Mouse (Mus musculus) testis, postnatal 10 days (tissue): ENCODE data around the gene 5730522E02Rik.

Source experiments
- DNase-seq: peaks from one replicate; pipeline ENCODE4 v3.0.0; 2021; ENCODE audit warnings: low spot score

5730522E02Rik gene

DNA sequence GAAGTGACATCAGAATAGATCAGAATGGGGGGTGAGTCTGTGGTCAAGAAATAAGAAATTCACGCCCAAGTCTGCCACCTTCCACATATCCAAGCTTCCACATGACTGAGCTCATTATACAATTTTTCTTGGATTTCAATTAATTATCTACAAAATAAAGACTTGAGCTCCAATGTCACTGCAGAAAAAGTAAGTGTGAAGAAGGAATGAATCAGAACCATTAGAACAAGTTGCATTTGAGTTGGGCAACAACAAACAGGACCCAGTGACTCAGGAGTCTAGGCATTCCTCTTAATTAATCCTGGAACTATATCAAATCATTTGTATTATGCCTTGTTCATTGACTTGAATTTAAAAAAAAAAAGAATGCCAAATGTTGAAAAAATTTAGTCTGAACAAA is 422.9 kb downstream of the 5730522E02Rik start:
- no peak for DNase-seq

DNA sequence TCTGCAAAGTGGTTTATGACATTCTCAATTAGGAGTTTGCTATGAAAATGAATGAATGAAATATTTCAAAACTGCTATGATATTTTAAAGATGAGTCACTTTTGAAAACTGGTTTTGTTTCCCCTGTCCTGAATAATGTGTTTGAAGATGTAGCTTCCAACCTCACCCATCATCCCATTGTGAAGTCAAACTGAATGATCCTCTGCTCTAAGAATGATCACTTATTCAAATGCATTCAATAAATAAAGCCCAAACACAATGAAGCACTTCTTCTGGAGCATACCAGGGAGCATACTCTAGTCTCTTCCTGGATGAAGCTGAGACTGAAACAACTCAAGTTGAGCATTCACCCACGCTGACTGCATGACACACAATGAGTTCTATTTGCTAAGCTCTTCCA is 438.3 kb downstream of the 5730522E02Rik start:
- DNase-seq = no peak

DNA sequence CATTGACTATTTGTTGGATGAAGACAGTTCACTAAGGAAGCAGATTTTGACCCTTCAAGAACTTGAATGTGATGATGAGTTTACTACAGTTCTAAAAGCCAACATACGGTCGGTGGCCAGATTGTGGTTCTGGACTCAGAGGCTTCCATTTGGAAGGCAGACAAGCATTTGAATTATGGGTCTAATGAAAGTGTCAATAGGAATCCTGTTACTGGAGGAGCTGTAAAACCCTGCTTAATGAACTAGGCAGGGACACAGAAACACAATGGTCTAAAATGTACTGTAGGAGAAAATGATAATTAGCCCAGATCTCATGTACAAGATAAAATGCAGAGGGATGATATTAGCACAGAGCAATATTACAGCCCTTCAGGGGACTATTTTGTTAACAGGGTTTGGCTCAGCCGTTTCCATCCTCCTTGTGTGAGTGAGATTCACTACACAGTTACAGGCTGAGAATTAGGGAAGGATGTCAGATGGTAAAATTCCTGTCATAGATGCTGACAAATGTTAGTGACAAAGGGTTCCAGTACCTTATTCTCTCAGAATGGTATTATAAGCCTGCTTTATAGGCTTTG is 439.5 kb downstream of the 5730522E02Rik start:
- no peak for DNase-seq

DNA sequence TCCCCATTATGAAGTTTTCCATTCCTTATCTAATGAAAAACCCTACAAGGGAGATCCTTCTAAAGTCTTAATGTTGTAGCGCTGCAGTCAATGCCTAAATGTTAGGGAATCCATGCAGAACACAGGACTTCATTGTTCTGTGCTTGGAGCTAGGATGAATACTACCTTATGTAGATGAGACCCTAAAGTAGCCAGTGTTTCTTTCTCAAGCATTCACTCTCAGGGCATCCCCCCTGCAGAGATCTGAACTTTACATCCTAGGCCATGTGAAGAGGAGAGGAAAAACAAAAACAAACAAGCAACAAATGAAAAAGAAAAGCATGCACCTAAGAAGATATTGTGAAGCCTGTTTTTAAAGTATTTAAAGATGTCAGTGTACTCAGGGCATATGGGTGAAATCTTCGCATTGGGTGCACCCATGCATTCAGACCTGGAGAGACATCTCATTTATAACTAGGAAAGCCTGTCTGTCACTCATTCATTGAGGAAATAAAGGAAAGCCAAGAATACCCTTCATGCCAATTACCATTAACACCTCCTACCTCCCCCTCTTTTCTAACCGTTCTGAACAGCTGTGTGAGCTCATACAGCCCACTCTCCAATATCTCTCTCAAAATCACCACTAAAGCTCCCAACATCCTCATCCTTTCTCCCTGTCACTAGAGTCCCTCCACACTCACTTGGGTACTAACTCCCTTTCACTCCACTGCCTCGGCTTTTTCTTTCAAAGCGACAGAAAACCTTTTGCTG is 442.8 kb downstream of the 5730522E02Rik start:
- DNase-seq = no peak

DNA sequence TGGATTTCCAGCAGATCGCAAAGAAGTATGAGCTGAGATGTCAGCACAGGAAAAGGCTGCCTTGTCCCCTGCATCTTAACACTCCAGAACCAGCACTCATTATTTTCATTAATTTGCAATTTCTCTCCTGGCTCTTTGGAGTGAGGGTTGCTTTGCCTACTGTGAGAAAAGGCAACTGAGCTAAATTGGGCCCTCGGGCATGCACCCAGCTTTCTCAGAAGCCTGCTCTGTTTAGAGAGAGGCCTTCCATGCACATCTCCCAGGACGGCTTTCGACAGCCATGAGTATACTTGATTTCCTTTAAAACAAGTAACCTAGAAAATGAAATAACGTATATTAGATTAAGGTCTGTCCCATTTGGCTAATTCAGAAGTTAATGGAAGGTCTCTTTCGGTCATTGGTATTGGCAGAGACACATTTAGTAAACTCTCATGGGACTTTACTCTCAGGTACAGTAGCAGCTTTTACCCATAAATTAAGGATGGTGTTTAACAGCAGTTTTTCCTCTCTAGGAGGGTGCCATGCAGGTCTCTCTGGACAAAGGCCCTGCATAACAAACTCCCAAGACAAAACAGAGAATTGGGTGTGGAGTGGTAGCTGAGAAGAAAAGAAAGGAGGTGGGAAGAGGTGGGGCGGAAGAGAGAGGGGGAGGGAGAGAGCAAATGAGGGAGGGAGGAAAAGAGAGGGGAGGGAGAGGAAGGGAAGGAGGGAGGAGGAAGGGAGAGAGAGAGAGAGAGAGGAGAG is 457.2 kb downstream of the 5730522E02Rik start:
- no peak for DNase-seq

DNA sequence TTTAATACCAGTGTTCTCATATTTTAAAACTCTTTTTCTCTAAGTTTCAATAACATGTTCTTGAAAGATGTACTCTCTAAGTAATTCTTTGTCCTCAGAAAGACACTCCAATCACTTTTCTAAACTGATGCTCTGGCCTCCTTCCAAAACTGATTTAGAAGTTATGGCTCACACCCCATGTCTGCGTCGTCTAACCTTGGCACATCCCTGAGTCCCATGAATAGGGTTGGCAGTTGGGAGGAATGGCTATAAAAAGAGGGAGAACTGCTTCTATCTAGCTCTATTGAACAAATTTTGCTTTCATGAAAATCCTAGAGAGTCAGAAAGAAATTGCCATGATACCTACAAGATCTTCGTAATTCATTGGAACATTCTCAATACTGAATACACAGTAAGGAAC is 458.1 kb downstream of the 5730522E02Rik start:
- no peak for DNase-seq

DNA sequence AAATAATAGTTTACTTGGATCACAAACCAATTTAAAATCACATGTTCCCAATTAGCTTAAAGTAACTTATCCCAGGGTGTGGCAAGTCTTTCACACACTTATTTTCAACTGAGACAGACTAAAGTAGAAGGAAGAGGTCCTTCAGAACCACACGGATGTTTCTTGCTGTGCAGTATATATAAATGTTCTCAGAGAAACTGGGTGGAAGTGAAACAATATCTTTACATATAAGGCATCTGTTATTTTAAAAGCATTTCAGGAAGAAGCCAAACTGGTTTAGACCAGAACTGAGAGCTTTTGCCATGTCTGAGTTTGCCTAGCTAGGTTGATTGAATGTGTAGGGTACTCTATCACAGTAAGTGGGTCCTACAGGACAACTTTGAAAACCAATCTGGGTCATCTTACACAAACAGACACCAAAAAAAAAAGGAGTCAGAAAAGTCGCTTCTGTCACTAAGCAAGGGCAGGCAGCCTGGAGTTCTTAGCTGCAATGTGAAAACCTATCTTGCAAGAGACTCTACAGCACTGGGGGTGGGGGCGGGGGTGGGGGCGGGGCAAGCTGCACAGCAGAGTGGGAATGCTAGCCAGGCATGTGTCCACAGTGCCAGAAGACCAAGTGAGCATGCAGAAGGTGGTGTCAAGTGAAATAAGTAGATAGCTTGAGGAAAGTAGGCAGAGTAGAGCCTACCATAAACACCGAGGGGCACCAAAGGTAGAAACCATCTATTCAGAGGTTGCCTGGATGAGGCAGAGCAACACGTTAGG is 463.3 kb downstream of the 5730522E02Rik start:
- no peak for DNase-seq

DNA sequence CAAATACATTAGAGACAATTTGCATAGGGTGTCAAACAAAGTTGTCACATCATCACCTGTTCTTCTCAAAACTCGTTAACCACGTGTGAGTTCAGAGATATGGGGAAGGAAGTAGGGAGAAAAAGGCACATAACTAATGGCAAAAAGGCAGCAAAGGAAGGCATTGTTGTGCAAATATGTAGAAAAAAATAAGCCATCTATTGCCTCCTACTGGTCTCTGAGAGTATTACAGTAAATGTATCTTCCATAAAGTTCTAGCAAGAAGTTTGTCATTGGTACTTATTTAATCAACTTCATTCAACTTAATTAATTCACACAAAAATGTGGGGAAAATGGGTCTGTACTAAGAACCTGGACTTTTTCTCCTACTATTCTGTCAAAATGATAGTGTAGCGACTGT is 466.9 kb downstream of the 5730522E02Rik start:
- DNase-seq = no peak

DNA sequence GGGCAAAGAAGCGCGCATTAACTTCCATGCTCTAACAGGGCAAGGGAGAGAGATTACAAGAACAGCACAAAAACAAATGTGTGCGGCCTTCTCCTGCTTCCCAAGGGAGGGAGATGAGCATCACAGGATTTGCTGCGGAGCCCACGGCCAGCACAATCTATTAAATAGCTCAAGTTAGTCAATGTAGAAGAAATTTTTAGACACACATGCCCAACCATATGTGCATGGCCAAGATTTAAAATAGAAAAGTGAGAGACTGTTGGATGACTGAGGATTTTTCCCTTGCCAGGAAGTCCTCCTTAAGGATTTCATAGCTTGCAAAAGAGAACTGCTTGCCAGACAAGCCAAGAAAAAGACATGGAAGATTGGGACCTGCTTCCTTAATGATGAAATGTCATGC is 473.3 kb downstream of the 5730522E02Rik start:
- no peak for DNase-seq

DNA sequence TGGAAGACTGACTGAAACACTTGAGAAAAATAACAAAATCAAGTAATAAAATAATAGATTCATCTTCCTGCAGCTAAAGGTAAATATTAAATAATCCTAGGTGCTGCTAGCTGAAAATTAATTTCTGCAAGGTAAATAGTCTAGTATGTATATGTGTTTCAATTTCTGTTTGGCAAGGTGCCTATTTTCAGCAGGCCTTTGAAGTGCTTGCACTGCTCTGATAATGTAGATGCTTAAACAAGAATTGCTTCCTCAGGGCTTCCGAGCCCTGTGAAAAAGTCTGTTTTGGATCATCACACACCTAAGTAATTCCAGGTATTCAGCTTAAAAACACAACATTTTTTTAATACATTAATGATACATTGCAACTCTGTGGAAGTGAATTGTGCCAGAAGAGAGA is 481.1 kb downstream of the 5730522E02Rik start:
- no peak for DNase-seq

DNA sequence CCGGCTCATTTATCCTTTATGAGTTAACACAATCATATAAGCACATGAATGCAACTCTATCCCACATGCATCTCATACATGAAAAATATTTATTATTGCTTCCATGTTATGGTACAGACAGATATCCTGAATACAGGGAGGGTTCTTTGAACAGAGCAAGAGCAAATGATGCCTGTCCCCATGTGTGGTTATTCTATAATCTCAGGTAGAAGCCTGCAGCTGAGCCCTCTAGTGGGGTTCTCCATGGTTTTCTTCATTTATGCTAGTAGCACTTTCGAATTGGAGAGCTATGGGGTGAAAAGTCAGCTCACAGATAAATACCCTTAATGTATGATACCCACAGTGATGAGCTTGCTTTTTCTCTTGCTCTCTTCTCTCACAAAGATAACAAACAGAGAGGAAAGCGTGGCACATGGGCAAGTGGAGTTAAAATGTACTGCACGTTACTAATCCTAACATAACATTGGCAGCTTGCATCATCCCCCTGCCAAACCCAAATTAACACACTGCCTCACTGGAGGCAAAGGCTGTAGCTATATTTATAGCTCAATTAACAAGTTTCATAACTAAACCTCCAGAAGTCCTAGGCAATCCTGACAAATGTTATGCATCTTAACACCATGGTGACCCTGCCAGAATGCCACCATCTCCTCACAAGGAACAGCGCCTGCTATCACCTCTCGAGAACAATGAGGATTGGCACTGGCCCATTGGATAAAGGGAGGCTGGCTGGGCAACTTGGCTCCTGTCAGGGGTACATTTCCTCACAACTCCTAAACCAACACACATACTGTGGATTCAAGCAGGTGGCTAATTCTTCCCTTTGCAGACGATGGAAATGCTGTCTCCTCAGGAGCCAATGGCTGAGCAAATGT is 494.9 kb downstream of the 5730522E02Rik start:
- DNase-seq = no peak

DNA sequence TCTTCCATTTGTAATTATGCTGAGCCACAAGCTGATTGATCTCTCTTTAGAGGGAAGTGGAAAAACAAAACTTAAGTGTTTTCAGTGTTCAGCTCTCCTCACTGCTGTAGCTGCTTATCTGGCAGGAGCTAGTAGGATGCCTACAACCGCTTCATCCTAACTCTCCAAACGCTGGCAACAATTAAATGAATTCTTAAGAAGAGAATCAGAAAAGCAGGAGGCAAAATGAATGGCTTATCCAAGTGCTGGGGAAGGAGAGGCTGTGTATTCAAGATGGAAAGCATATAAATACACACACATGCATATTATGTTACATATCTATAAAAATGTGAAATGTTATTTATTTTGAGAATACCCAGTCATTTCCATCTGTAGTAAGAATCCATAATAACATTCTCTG is 500.0 kb downstream of the 5730522E02Rik start:
- DNase-seq = no peak

DNA sequence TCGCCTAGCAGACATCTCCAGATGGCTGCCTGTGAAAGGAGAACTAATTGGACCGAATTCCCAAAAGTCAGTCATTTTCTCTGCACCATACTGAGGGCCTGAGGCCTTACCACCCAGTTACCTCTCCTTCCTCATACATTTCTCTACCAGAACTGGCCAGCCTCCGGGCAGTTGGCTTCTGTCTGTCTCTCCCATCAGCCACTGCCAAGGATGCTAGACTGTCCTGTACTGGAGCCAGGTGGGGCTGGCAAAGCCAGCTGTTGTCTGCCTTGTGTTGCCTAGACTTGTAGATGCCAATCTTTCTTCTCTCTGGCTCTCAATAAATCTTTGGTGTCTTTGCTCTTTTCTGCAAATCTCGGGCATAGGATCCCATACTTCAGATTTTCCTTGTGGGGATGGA is 500.7 kb downstream of the 5730522E02Rik start:
- DNase-seq = no peak

DNA sequence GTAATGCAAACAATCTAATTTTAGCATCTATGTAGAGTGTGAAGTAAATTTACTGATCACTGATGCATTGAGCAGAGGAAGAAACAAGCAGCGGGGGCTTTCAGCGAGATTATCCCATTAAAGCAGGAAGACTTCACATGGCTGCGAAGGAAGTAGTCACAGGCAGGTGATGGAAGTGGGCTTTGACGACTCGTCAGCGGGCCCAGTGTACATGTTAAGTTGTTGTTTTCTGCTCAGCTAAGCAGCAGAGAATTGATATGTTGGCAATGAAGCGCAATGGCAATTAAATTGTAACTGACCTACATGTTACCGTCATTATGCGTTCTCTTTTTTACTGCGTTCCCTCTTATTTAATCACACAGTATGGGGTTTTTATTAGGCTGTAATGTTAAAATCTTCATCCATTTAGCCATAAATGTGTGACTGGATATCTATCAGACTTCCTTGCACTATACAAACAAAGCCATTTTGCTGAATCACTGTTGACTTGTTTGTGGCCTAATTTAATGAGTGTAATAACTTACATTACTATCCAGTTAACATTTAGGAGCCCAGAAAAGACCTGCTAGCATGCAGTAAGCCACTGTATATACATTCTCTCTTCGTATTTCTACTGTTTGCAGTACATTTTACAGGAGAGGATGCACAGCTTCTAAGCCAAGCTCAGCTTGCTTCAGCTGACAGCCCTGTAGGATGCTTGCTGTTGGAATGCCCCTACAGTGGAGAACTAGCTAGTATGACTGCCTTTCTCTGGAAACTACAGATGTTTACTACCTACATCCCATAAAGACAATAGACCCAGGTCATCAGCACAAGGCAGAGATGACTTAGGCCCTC is 506.0 kb downstream of the 5730522E02Rik start:
- no peak for DNase-seq

DNA sequence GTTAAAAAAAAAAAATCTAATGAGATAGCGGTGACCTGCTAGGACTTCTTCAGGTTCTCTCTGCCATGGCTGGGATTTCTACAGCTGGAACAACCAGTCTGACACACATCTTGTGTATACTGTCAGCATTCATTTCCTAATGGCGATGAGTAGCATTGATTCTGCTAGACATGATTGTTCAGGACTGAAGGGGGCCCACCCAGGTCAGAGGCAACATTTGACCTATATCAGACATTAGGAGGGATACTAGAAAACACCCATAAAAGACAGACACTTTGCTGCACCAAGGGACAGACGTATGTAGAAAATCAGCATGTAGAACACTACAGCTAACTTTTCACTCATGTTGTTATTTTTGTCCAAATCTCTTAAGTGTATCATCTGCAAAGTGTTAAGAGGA is 507.8 kb downstream of the 5730522E02Rik start:
- DNase-seq = no peak

DNA sequence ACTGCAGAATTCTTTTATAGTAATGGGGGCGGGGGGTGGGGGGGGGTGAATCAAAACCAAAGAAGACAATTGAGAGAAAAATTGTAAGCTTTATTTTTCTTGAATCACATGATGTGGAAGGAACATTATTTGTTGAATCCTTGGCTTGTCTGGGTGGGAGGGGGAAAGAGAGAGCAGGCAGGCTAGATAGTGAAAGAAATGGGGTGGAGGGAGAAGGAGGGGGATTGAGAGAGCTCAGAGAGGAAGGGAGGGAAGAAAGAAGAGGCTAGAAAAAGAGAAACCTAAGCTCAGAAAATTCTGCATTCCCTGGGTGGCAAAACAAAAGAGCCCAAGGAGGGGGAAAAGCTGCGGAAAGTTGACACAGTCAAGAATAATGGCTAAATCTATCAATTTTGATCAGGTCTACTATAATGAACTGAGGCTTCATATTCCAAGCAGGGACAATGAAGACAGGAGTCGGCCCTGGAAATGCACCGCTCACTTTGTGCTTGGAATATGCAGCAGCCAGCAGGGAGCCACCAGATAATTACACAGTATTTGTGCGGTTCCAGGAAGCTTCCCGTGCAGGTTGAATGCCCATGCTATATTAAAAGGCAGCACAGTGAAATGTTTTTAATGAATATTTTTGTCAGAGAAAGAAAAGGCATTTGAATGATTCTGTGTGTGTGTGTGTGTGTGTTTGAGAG is 512.9 kb downstream of the 5730522E02Rik start:
- DNase-seq = no peak

DNA sequence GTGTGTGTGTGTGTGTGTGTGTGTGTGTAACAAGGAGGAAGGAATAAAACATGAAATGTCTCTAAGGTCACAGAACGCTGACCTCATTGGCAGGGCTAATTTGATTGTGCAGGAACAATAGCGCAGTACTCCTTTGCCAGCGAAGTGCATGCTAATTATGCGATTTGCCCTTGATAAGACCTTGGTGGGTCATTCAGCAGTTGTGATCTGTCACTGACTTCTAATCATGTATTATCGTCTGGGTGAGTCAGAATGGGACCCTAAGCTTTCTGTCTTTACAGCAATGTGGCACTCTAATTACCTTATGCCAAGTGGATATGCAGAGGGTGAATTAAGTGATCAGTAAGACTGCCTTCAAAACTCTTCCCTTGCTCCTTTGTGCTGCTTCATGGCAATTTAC is 514.4 kb downstream of the 5730522E02Rik start:
- no peak for DNase-seq

DNA sequence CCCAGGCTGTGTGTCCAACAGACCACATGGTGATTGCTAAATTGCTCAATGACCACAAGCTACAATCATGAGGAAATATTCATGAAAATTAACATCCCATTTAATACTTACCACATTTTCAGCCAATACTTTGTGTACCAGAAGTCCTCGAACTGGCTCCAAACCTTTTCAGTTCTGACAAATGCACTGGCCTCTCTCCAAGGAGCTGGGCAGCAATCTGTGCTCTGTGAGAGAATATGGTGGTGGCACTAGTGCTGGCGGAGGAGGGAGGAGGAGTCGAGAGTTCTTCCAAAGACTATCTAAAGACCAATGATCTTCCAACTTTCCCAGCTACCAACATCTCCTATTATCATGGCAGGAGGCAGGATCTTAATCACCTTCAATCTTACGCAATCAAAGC is 525.8 kb downstream of the 5730522E02Rik start:
- no peak for DNase-seq

DNA sequence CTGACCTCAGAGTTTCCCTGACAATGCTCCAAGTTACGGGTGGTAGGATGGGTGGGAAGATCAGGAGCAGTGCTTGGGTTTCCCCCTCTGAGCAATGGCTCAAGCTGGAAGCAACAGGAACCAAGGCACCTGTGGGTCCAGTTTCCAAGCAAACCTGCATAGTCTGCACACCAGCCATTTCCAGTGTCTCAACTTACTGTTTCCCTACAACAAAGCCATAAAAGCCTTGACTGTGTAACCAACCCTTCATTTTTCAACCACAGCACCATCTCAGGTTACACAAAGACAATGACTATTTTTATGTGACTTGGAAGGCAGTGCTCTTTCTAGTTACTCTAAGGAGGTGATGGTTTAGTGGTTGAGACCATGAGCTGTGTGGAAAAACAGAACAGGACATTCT is 530.7 kb downstream of the 5730522E02Rik start:
- no peak for DNase-seq

DNA sequence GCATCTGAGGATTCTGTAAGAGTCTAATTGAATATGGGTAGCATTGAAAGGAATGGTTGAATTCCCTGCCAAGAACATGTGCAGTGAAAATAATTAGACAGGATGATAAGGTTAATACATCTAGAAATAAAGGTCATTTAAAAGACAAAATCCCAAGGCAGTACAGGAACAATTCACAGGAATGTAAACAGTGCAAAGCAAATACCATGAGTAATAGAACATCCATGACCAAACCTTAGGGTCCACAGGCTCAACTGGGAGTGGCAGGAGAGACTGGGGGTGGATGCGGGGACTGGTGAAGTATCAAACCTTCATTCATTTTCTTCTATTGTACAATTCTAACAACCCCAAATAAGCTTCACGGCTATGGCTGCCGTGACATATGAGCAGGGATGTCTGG is 536.4 kb downstream of the 5730522E02Rik start:
- DNase-seq = no peak
